Comparison of ENCODE assay signal across 7 mouse cellular contexts in the genomic region with DNA sequence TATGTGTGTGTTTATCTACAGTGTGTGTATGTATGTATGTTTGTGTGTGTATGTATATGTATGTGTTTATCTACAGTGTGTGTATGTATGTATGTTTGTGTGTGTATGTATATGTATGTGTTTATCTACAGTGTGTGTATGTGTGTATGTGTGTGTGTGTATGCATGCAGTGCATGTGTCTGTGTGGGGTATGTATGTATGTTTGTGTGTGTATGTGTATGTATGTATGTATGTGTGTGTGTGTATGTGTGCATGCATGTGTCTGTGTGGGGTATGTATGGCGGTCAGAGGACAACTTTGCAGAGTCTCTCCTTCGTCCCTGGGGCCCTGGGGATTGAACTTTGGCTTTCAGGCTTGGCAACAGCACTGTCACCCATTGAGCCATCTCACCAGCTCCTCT. TPM values are rescaled to one million over a fixed set of nuclear protein-coding genes. Genes with fewer than 3 reads are reported as not detected.
DNase-seq lines count a peak whose midpoint lies in the region; ATAC-seq and TF ChIP-seq lines count a peak whose summit lies in the region.
"Not testable (repeated sequence)": the region's sequence is repeated elsewhere in the genome, so short reads cannot be mapped to it uniquely, and the experiment has no call there.

No protein-coding gene starts in this region.

- not testable (repeated sequence) for H3K4me2 ChIP-seq in embryonic facial prominence, embryonic 14.5 days (ENCODE audit: low read depth, low read length); forebrain, postnatal 0 days (ENCODE audit: low read depth); hindbrain, embryonic 15.5 days; kidney, embryonic 15.5 days; liver, embryonic 14.5 days (ENCODE audit: low read depth); midbrain, embryonic 13.5 days (replicated peaks); neural tube, embryonic 14.5 days (ENCODE audit: low read depth, low read length)

- peaks cover 47% of the 10 kb centered on the region for H3K36me3 ChIP-seq in embryonic facial prominence, embryonic 14.5 days (ENCODE audit: control insufficient read depth, insufficient read depth, low read length)
- peaks cover 73% of the 10 kb centered on the region for H3K36me3 ChIP-seq in forebrain, postnatal 0 days (ENCODE audit: insufficient read depth)
- H3K36me3 ChIP-seq in hindbrain, embryonic 15.5 days, result peaks cover 30% of the 10 kb centered on the region
- H3K36me3 ChIP-seq in kidney, embryonic 15.5 days, result peaks cover 19% of the 10 kb centered on the region
- not testable (repeated sequence) for H3K36me3 ChIP-seq in liver, embryonic 14.5 days (replicated peaks; ENCODE audit: control insufficient read depth, insufficient read depth, low read depth)
- peaks cover 59% of the 10 kb centered on the region for H3K36me3 ChIP-seq in midbrain, embryonic 13.5 days
- H3K36me3 ChIP-seq in neural tube, embryonic 14.5 days (ENCODE audit: control insufficient read depth, insufficient read depth, low read length), result peaks cover 26% of the 10 kb centered on the region

- 74% methylated on average over 2 of the region's 2 CpGs for WGBS in embryonic facial prominence, embryonic 14.5 days
- WGBS in forebrain, postnatal 0 days, result 77% methylated on average over 2 of the region's 2 CpGs
- 84% methylated on average over 2 of the region's 2 CpGs for WGBS in hindbrain, embryonic 15.5 days
- 85% methylated on average over 2 of the region's 2 CpGs for WGBS in kidney, embryonic 15.5 days
- 52% methylated on average over 2 of the region's 2 CpGs for WGBS in liver, embryonic 14.5 days (ENCODE audit: insufficient replicate concordance)
- WGBS in midbrain, embryonic 13.5 days, result 80% methylated on average over 2 of the region's 2 CpGs
- WGBS in neural tube, embryonic 14.5 days, result 81% methylated on average over 2 of the region's 2 CpGs

- TF ChIP-seq EP300 in liver, embryonic 14.5 days (IDR thresholded peaks at IDR 0.05; ENCODE audit: low read depth), result not testable (repeated sequence)

- TF ChIP-seq CTCF in forebrain, postnatal 0 days (IDR thresholded peaks at IDR 0.05; ENCODE audit: low read depth); liver, embryonic 14.5 days (IDR thresholded peaks at IDR 0.05; ENCODE audit: low read depth): not testable (repeated sequence)

- ATAC-seq in embryonic facial prominence, embryonic 14.5 days (ENCODE audit: low read depth), result peak; percentile 75; the same call in 1 of the 2 replicates
- peak; percentile 63; the same call in 1 of the 2 replicates for ATAC-seq in forebrain, postnatal 0 days
- peak; percentile 87 for ATAC-seq in hindbrain, embryonic 15.5 days (ENCODE audit: low FRiP score, low read depth)
- peak; percentile 73; the same call in 1 of the 2 replicates for ATAC-seq in kidney, embryonic 15.5 days (replicated peaks; ENCODE audit: low FRiP score)
- peak; percentile 62 for ATAC-seq in liver, embryonic 14.5 days (ENCODE audit: insufficient read depth)
- ATAC-seq in midbrain, embryonic 13.5 days, result peak; percentile 84
- peak; percentile 88 for ATAC-seq in neural tube, embryonic 14.5 days (ENCODE audit: low read depth)

- H3K4me3 ChIP-seq in embryonic facial prominence, embryonic 14.5 days (ENCODE audit: low read depth, low read length); forebrain, postnatal 0 days (ENCODE audit: low read depth, low read length); hindbrain, embryonic 15.5 days; kidney, embryonic 15.5 days (replicated peaks); liver, embryonic 14.5 days (ENCODE audit: insufficient read depth in 1 of 2, low read depth in 2 of 2, low read length in 2 of 2); midbrain, embryonic 13.5 days (replicated peaks); neural tube, embryonic 14.5 days (ENCODE audit: low read depth, low read length): not testable (repeated sequence)

- DNase-seq in embryonic facial prominence, embryonic 14.5 days (ENCODE audit: low spot score); forebrain, postnatal 0 days; liver, embryonic 14.5 days (ENCODE audit: low read depth in 3 of 3, low spot score in 3 of 3): not testable (repeated sequence)

- H3K27me3 ChIP-seq in embryonic facial prominence, embryonic 14.5 days (replicated peaks; ENCODE audit: control insufficient read depth, insufficient read depth, low read length); forebrain, postnatal 0 days (ENCODE audit: insufficient read depth, low read length); hindbrain, embryonic 15.5 days; kidney, embryonic 15.5 days; liver, embryonic 14.5 days (ENCODE audit: control insufficient read depth, insufficient read depth, low read length); midbrain, embryonic 13.5 days; neural tube, embryonic 14.5 days (ENCODE audit: control insufficient read depth, insufficient read depth, low read length): not testable (repeated sequence)

- H3K27ac ChIP-seq in embryonic facial prominence, embryonic 14.5 days (replicated peaks; ENCODE audit: low read depth, low read length); forebrain, postnatal 0 days (ENCODE audit: low read depth, low read length); hindbrain, embryonic 15.5 days (replicated peaks); kidney, embryonic 15.5 days; liver, embryonic 14.5 days; midbrain, embryonic 13.5 days; neural tube, embryonic 14.5 days (ENCODE audit: low read depth, low read length): not testable (repeated sequence)

- H3K9ac ChIP-seq in embryonic facial prominence, embryonic 14.5 days (ENCODE audit: low read depth, low read length); forebrain, postnatal 0 days; hindbrain, embryonic 15.5 days; kidney, embryonic 15.5 days; liver, embryonic 14.5 days (replicated peaks); midbrain, embryonic 13.5 days (replicated peaks); neural tube, embryonic 14.5 days (replicated peaks; ENCODE audit: low read depth, low read length): not testable (repeated sequence)

- not testable (repeated sequence) for H3K9me3 ChIP-seq in embryonic facial prominence, embryonic 14.5 days (ENCODE audit: control insufficient read depth, low read length); forebrain, postnatal 0 days (ENCODE audit: low read length); hindbrain, embryonic 15.5 days; kidney, embryonic 15.5 days (replicated peaks); liver, embryonic 14.5 days (ENCODE audit: control insufficient read depth, low read length); midbrain, embryonic 13.5 days; neural tube, embryonic 14.5 days (ENCODE audit: control insufficient read depth, low read length)

- H3K4me1 ChIP-seq in embryonic facial prominence, embryonic 14.5 days (ENCODE audit: control insufficient read depth, insufficient read depth, low read length); forebrain, postnatal 0 days (ENCODE audit: insufficient read depth); hindbrain, embryonic 15.5 days (replicated peaks); kidney, embryonic 15.5 days; liver, embryonic 14.5 days (replicated peaks; ENCODE audit: control insufficient read depth in 2 of 2, insufficient read depth in 2 of 2, low read length in 1 of 2); midbrain, embryonic 13.5 days (replicated peaks); neural tube, embryonic 14.5 days (ENCODE audit: control insufficient read depth, insufficient read depth, low read length): not testable (repeated sequence)

RNA-seq across cellular contexts. Expression of a gene that starts 30.7 kb away (rescaled TPM):
- 34.3 and 37.5 TPM in 2 replicates for polyA plus RNA-seq in embryonic facial prominence, embryonic 14.5 days (2014; fragmentation: Nextera tagmentation; extraction: Ambion mirVana)
- total RNA-seq in forebrain, postnatal 0 days (2014; rRNA removed), result 46.7 and 50.1 TPM in 2 replicates
- 37.1 and 43.7 TPM in 2 replicates for polyA plus RNA-seq in forebrain, postnatal 0 days (2015; fragmentation: Nextera tagmentation; extraction: Ambion mirVana)
- polyA plus RNA-seq in hindbrain, embryonic 15.5 days (2015; fragmentation: Nextera tagmentation; extraction: Ambion mirVana), result 43.8 and 44.9 TPM in 2 replicates
- polyA plus RNA-seq in kidney, embryonic 15.5 days (2015; fragmentation: Nextera tagmentation; extraction: Ambion mirVana), result 37.5 and 38.0 TPM in 2 replicates
- 5.9 and 6.0 TPM in 2 replicates for polyA plus RNA-seq in liver, embryonic 14.5 days (2012; rRNA removed)
- polyA plus RNA-seq in liver, embryonic 14.5 days (2014; fragmentation: Nextera tagmentation; extraction: Ambion mirVana), result 13.2 and 14.2 TPM in 2 replicates
- polyA plus RNA-seq in midbrain, embryonic 13.5 days (2015; fragmentation: Nextera tagmentation; extraction: Ambion mirVana), result 46.5 and 48.2 TPM in 2 replicates
- polyA plus RNA-seq in neural tube, embryonic 14.5 days (2014; fragmentation: Nextera tagmentation; extraction: Ambion mirVana), result 51.1 and 53.9 TPM in 2 replicates
